Mouse (Mus musculus): Measurements from ENCODE around the gene Arhgap10. TPM values are rescaled to one million over a fixed set of nuclear protein-coding genes. Genes with fewer than 3 reads are reported as not detected.

Arhgap10 gene
- total RNA-seq, 2 experiments from 2014 or later, result 54.4 to 55.9 TPM

DNA sequence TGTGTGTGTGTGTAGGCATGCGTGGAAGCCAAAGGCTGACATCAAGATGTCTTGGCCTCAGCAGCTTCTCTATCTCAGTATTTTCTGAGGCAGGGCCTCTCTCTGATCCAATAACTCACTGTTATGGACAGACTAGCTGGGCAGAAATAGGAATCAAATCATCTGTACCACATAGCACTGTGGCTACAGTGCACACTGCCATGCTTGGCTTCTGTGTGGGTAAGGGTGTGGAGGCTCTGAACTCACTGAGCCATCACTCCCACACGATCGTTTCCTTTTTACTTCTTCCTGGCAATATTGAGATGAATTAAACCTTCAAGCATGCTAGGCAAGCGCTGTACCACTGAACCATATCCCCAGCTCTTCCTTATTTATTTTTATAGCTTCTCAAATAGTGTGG lies 151.3 kb downstream of the Arhgap10 start:
- intact Hi-C loops (cut with DNase I), result loop anchor here (10.0 kb wide), 1 partner anchor 1302 kb away; no protein-coding TSS in a partner anchor
- no peak for TF ChIP-seq CTCF (IDR thresholded peaks at IDR 0.05)
- DNase-seq, result no peak
- Histone ChIP-seq H3K4me3 (no peak overlapping the region), H3K27ac (no peak overlapping the region)

DNA sequence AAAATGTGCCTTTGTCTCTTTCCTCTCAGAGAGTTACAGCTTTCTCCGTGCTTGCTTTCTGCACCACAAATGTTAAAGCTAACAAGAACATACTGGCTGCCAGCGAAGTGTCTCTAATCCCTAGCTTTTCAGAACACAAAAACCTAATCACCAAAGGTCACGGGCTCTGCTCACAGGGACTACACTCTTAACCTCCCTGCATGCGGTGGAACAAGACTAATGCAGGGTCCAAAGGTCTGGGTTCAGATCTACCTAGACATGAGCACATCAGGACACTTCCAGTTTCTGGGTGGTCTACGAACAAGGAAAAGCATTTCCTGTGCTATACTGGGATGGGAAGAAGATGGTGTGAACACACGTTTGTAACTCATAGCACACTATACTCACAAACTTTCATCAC lies 151.8 kb downstream of the Arhgap10 start:
- no peak for TF ChIP-seq CTCF (IDR thresholded peaks at IDR 0.05)
- no peak for DNase-seq

GRCm38 (mm10) chr8:77364472-77364871 lies 153.3 kb downstream of the Arhgap10 start:
- TF ChIP-seq CTCF (IDR thresholded peaks at IDR 0.05), result no peak

More for the DNA sequence above, 151.8 kb downstream of the Arhgap10 start:
- intact Hi-C loops (cut with DNase I), result loop anchor here (10.0 kb wide), 1 partner anchor 1301 kb away; no protein-coding TSS in a partner anchor
- Histone ChIP-seq H3K4me3 (no peak overlapping the region), H3K27ac (no peak overlapping the region)

GRCm38 (mm10) chr8:77360853-77361252 lies 156.9 kb downstream of the Arhgap10 start:
- intact Hi-C loops (cut with DNase I), result loop anchor here (10.0 kb wide), 1 partner anchor 1296 kb away; no protein-coding TSS in a partner anchor
- TF ChIP-seq CTCF (IDR thresholded peaks at IDR 0.05), result no peak
- H3K27ac ChIP-seq, result no peak overlapping the region
- no peak overlapping the region for H3K4me3 ChIP-seq
- no peak for DNase-seq

More at GRCm38 (mm10) chr8:77364472-77364871, 153.3 kb downstream of the Arhgap10 start:
- intact Hi-C loops (cut with DNase I), result loop anchor here (10.0 kb wide), 1 partner anchor 1300 kb away; no protein-coding TSS in a partner anchor
- Histone ChIP-seq H3K4me3 (no peak overlapping the region), H3K27ac (no peak overlapping the region)
- DNase-seq, result no peak

DNA sequence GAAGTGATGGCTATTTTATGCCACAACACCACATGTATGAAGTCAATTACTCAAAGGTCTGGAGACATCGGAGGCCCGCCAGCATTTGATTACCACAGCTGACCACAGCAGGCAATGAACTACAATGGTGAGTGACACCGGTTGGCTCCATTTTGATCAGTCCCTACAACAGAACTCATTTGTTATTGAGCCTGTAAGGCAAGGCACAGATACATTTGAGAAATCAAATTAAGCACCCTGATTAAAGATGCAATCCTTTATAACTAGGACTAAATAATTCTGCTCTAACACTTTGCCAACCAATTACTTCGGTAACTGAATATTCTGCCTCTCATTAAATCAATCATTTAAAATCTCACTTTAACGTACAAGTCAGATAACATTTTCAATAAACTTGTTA lies 157.3 kb downstream of the Arhgap10 start:
- intact Hi-C loops (cut with DNase I), result loop anchor here (10.0 kb wide), 1 partner anchor 1296 kb away; no protein-coding TSS in a partner anchor
- H3K27ac ChIP-seq, result no peak overlapping the region
- DNase-seq, result no peak
- no peak for TF ChIP-seq CTCF (IDR thresholded peaks at IDR 0.05)
- H3K4me3 ChIP-seq, result no peak overlapping the region

GRCm38 (mm10) chr8:77357126-77357525 lies 160.6 kb downstream of the Arhgap10 start:
- intact Hi-C loops (cut with DNase I), result no loop called here
- no peak overlapping the region for H3K4me3 ChIP-seq
- no peak overlapping the region for H3K27ac ChIP-seq
- TF ChIP-seq CTCF (IDR thresholded peaks at IDR 0.05), result peak; percentile 17; the same call in 1 of the 2 replicates
- no peak for DNase-seq

DNA sequence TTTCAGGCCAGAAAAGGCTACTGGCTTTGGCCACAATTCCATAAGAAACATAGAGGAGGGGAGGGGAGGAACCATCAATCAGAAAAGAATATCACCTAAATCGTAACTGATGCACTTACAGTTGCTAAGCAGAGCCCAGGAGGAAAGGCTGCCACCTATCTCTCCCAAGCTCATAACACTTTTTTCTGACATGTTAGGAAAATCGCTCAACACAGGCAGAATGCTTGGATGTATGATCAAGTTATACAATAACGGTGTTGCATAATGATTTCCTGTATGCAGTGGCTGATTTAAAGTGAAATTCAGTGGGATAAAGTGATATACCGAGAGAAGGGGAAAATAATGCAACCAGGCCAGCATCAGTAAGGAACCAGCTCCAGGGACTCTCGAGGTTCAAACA lies 162.4 kb downstream of the Arhgap10 start:
- intact Hi-C loops (cut with DNase I), result no loop called here
- no peak for TF ChIP-seq CTCF (IDR thresholded peaks at IDR 0.05)
- H3K27ac ChIP-seq, result no peak overlapping the region
- H3K4me3 ChIP-seq, result no peak overlapping the region
- no peak for DNase-seq

- TF ChIP-seq CTCF (IDR thresholded peaks at IDR 0.05), result no peak
- no peak overlapping the region for H3K4me3 ChIP-seq
- intact Hi-C loops (cut with DNase I), result no loop called here
- no peak overlapping the region for H3K27ac ChIP-seq
- no peak for DNase-seq
Measured at GRCm38 (mm10) chr8:77354189-77354588, 163.6 kb downstream of the Arhgap10 start.

- intact Hi-C loops (cut with DNase I), result no loop called here
- Histone ChIP-seq H3K27ac (no peak overlapping the region), H3K4me3 (no peak overlapping the region)
- DNase-seq, result no peak
- TF ChIP-seq CTCF (IDR thresholded peaks at IDR 0.05), result no peak
Measured at GRCm38 (mm10) chr8:77351177-77351860, 166.4 kb downstream of the Arhgap10 start.

DNA sequence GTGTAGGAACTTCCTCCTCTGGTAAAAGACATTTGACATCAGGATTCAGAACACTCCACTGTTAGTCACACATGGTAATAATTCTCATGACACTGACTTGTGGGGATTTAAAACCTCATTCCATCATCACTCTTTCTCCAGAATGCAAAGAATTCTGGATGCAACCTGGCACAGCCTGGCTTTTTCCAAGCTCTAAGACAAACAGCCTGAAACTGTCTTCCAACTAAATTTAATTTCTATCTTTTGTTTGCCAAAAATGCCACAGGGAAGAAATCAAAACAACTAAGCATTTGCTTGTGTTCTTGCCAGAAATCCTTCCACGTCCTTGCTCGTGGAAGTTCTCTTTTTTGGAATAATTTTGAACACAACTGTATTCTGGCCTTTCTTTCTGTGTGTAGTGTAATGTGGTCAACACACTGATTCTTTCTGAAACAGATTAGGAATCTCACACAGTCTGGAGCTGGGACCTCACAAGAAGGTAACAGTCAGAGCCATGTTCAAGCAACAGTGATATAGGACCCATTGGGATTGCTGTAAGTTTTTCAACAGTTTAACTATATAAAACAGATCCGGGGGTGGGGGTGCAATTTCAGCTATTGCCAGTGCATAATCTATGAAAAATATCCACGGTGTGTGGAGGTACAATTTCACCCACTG lies 167.5 kb downstream of the Arhgap10 start:
- intact Hi-C loops (cut with DNase I), result no loop called here

GRCm38 (mm10) chr8:77343916-77344315 lies 173.8 kb downstream of the Arhgap10 start:
- no peak for TF ChIP-seq CTCF (IDR thresholded peaks at IDR 0.05)
- Histone ChIP-seq H3K4me3 (no peak overlapping the region), H3K27ac (no peak overlapping the region)
- intact Hi-C loops (cut with DNase I), result no loop called here
- DNase-seq, result no peak

More for the DNA sequence above, 167.5 kb downstream of the Arhgap10 start:
- DNase-seq, result no peak
- Histone ChIP-seq H3K27ac (no peak overlapping the region), H3K4me3 (no peak overlapping the region)
- no peak for TF ChIP-seq CTCF (IDR thresholded peaks at IDR 0.05)

GRCm38 (mm10) chr8:77343335-77343734 lies 174.4 kb downstream of the Arhgap10 start:
- H3K4me3 ChIP-seq, result no peak overlapping the region
- intact Hi-C loops (cut with DNase I), result no loop called here
- 0 out of 2 replicates have a peak, but pooled peaks have one; percentile 8 for TF ChIP-seq CTCF (IDR thresholded peaks at IDR 0.05)

DNA sequence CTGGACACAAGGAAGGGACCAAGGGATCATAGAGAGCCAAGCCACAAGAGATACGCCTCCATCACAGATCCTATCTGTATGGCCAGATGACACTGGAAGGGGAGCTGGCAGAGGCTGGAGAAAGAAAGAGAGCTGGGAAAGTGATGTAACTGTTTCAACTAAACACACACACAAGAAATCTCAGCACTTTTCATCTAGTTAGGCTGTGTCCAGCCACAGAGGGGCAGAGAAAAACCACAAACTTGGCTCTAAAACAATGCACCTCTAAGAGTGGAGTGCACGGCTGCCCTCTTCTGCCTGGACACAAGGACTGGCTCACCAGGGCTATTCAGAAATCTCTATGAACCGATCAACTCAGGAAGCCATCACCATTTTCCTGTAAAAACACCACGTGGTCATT lies 175.6 kb downstream of the Arhgap10 start:
- no peak for DNase-seq
- H3K4me3 ChIP-seq, result no peak overlapping the region
- no peak overlapping the region; the same call in 1 of the 2 replicates for H3K27ac ChIP-seq
- intact Hi-C loops (cut with DNase I), result no loop called here
- peak; percentile 40 for TF ChIP-seq CTCF (IDR thresholded peaks at IDR 0.05)

More at GRCm38 (mm10) chr8:77343335-77343734, 174.4 kb downstream of the Arhgap10 start:
- DNase-seq, result no peak
- no peak overlapping the region for H3K27ac ChIP-seq

Data from gastrocnemius, adult 2 months (tissue).